Mouse (Mus musculus) stomach, postnatal 0 days (tissue): ENCODE results near the gene Lat2. TPM values are rescaled to one million over a fixed set of nuclear protein-coding genes. Genes with fewer than 3 reads are reported as not detected.

ENCODE experiments used
- ATAC-seq: fragments of 200-750 bp; cut with Nextera tagmentation; 2 replicates; pipeline ENCODE4 v1.8.0; 2017; ENCODE audit not compliant: low FRiP score, low TSS enrichment
- DNase-seq: peaks from one replicate; pipeline ENCODE4 v3.0.0-alpha.2; 2016; ENCODE audit warnings: low spot score
- H3K27ac ChIP-seq: fragments of 300-500 bp; sonication (generic); replicated peaks from 2 replicates; pipeline ENCODE4 v1.5.1; 2014; ENCODE audit warnings: mild to moderate bottlenecking, control low read depth
- H3K27me3 ChIP-seq: fragments of 300-500 bp; sonication (generic); 2 replicates; pipeline ENCODE4 v1.6.1; 2014; ENCODE audit warnings: low read length; ENCODE audit not compliant: control insufficient read depth, insufficient read depth
- H3K36me3 ChIP-seq: fragments of 300-500 bp; sonication (generic); 2 replicates; pipeline ENCODE4 v1.6.1; 2014; ENCODE audit warnings: low read length, mixed read lengths; ENCODE audit not compliant: control insufficient read depth, insufficient read depth
- H3K4me1 ChIP-seq: fragments of 300-500 bp; sonication (generic); replicated peaks from 2 replicates; pipeline ENCODE4 v1.6.1; 2014; ENCODE audit warnings: antibody characterized with exemption; ENCODE audit not compliant: control insufficient read depth, insufficient read depth
- H3K4me2 ChIP-seq: fragments of 300-500 bp; sonication (generic); replicated peaks from 2 replicates; pipeline ENCODE4 v1.6.1; 2014; ENCODE audit warnings: low read depth, mild to moderate bottlenecking, control low read depth, moderate library complexity
- H3K4me3 ChIP-seq: fragments of 300-500 bp; sonication (generic); 2 replicates; pipeline ENCODE4 v1.5.1; 2014; ENCODE audit warnings: low read depth, low read length, control low read depth
- H3K9ac ChIP-seq: fragments of 300-500 bp; sonication (generic); 2 replicates; pipeline ENCODE4 v1.6.1; 2014; ENCODE audit warnings: mild to moderate bottlenecking, low read length, control low read depth, mixed read lengths
- H3K9me3 ChIP-seq: fragments of 300-500 bp; sonication (generic); 2 replicates; pipeline ENCODE4 v1.6.1; 2016; ENCODE audit warnings: low read length; ENCODE audit not compliant: control insufficient read depth
- CTCF ChIP-seq: IDR thresholded peaks from 2 replicates; pipeline ENCODE4 v1.5.1; 2016; ENCODE audit warnings: antibody characterized with exemption, low read depth, mild to moderate bottlenecking, moderate library complexity
- EP300 ChIP-seq: optimal IDR thresholded peaks from 2 replicates; pipeline ENCODE3; 2016; ENCODE audit warnings: antibody characterized with exemption
- WGBS: fragments of 180-500 bp; shearing (Covaris S2); extraction: QIAGEN DNeasy Blood & Tissue Kit; methylation state at CpG from one replicate; pipeline ENCODE4 v1.1.7; 2014; 5-methylcytosine and 5-hydroxymethylcytosine counted together
- polyA plus RNA-seq: library from polyadenylated mRNA; unstranded; fragments of >200 nt; fragmentation: Nextera tagmentation; extraction: Ambion mirVana; gene quantifications from 2 replicates; pipeline ENCODE4 v1.2.1, GENCODE M21; 2015

Gene Lat2
- polyA plus RNA-seq, 1 experiment from 2014 or later, result 1.1 TPM

DNA sequence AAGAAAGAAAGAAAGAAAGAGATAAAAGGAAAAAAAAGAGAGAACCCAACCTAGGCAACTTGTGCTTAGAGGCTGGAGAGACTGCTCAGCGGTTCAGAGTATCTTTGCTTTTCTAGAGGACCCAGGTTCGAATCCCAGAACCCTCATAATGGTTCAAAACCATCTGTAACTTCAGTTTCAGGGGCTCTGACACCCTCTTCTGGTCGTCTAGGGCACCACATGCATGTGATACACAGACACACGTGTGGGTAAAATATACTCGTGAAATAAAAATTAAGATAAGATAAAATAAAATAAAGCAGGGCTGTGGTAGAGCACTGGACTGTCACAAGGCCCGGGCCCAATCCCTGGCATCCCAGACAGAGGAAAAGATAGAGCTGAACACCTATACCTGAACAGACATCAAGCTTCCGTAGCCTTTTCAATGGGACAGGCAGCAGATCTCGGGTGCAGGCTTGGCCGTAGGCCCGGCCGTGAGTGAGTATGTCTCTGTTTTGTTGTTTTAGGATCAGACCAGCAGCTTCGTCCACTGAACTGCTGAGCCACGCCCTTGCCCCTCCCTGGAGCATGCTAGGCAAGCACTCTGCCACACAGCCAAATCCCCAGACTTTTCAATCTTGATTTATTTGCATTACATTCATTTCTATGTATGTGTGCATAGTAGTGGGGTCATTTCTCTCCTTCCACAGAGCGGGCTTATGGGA lies 38.2 kb downstream of the Lat2 start:
- 55% methylated on average over 14 of the region's 14 CpGs for WGBS
- ATAC-seq (peak; percentile 29; the same call in 1 of the 2 replicates), DNase-seq (peak; percentile 47)
- H3K36me3 ChIP-seq, result no peaks in the 10 kb centered on the region
- no peak overlapping the region for H3K4me3 ChIP-seq
- H3K27me3 ChIP-seq, result no peaks in the 10 kb centered on the region
- TF ChIP-seq EP300 (no peak), CTCF (peak; percentile 47)
- no peak overlapping the region for H3K9ac ChIP-seq
- H3K4me1 ChIP-seq, result no peaks in the 10 kb centered on the region
- no peaks in the 10 kb centered on the region for H3K9me3 ChIP-seq
- no peak overlapping the region for H3K4me2 ChIP-seq
- H3K27ac ChIP-seq, result no peak overlapping the region

DNA sequence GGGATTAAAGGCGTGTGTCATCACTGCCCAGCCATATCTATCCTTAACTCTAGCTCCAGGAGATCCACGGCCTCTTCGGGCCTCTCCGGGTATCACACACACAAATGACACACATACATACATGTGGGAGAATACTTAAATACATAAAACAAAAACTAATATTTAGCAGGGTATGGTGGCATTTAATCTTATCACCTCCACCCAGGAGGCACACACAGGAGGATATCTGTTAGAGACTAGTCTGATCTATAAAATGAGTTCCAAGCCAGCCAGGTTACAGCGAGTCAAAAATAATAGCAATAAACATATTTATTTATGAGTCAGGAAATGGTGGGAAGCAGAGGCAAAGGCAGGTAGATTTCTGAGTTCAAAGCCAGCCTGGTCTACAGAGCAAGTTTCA lies 39.0 kb downstream of the Lat2 start:
- no peaks in the 10 kb centered on the region for H3K9me3 ChIP-seq
- no peak for DNase-seq
- WGBS, result 86% methylated on average over 5 of the region's 5 CpGs
- H3K4me1 ChIP-seq, result no peaks in the 10 kb centered on the region
- H3K9ac ChIP-seq, result no peak overlapping the region
- no peaks in the 10 kb centered on the region for H3K36me3 ChIP-seq
- H3K4me2 ChIP-seq, result no peak overlapping the region
- no peak overlapping the region for H3K4me3 ChIP-seq
- H3K27ac ChIP-seq, result no peak overlapping the region
- TF ChIP-seq EP300 (no peak), CTCF (no peak)
- no peak for ATAC-seq
- H3K27me3 ChIP-seq, result no peaks in the 10 kb centered on the region

DNA sequence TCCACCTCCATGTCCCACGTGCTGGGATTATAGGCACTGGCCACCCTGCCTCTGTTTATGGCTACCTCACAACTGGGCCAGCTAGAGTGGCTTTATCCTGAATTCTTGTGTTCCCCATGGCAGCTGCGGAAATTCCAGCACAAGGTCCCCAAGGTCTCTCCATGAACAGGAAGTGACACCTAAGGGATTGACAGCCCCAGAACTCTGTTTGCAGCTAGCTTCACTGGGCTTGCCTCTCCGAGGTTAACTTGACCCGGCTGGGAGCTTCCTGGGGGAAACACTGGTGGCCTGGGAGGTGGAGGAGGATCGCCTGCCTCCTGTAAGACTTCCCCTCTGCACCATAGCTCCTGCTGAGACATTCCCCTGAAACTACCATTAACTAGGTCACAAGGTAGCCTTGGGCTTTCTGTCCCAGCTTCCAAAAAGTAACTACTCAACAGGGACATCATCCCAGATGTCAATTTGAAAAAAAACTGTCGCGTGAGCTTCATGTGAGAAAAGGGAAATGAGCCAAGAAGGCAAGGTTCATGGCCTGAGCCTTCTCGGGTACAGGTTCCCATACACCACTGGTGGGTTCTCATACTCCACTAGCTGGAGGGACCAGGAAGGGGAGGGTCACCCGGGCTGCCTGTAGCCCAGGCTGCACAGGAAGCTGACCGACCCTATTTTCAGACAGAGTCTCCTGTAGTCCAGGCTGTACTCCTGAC lies 42.2 kb downstream of the Lat2 start:
- 0 out of 2 replicates have a peak, but pooled peaks have one; percentile 13 for ATAC-seq
- Histone ChIP-seq H3K36me3 (no peaks in the 10 kb centered on the region), H3K4me2 (peak overlapping the region; percentile 82), H3K4me1 (no peaks in the 10 kb centered on the region), H3K27me3 (no peaks in the 10 kb centered on the region), H3K27ac (peak overlapping the region; percentile 76), H3K4me3 (peak overlapping the region; percentile 52), H3K9me3 (no peaks in the 10 kb centered on the region), H3K9ac (peak overlapping the region; percentile 58; the same call in 1 of the 2 replicates)
- TF ChIP-seq CTCF (no peak), EP300 (no peak)
- DNase-seq, result no peak
- WGBS, result 33% methylated on average over 10 of the region's 10 CpGs

DNA sequence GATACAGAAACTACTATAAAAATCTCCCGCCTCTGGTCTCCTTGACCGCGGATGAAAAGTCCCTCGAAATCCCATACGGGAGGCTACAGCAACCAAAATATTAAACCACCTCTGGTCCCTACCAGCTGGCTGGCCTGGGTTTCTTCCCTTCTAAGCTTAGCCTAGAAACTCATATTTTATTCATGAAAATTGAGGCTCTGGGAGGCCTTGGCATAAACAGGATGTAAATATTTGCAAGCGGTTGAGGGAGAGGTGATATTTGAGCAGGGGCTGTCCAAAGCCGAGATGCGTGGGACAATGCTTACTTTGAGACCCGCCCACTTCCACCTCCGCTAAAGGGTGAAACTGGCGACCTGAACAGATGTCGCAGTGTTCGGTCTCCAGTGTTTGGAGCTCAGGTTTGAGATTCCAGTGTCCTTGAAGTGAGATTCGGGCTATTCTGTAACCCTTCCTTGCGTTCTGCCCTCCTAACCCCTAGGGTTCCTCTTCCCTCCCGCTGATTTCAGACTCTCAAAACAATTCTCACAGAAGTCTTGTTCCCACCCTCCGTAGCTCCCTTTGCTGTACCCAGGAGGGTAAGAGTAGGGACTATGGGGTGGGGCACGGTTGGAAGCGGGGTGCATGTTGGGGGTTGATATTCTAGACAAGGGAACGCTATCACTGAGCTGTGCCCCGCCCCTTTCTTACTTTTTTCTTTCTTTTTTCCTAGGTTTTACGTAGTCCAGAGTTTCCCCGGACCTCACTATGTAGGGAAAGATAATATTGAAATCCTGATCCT lies 42.9 kb downstream of the Lat2 start:
- Histone ChIP-seq H3K27ac (peak overlapping the region; percentile 76), H3K4me2 (peak overlapping the region; percentile 82), H3K27me3 (no peaks in the 10 kb centered on the region), H3K9ac (peak overlapping the region; percentile 58), H3K36me3 (no peaks in the 10 kb centered on the region), H3K4me1 (no peaks in the 10 kb centered on the region), H3K9me3 (no peaks in the 10 kb centered on the region), H3K4me3 (peak overlapping the region; percentile 52)
- under 1% methylated on average over 23 of the region's 23 CpGs for WGBS
- peak; percentile 65 for DNase-seq
- peak; percentile 58 for ATAC-seq
- TF ChIP-seq EP300 (no peak), CTCF (no peak)

GRCm38 (mm10) chr5:134568964-134569491 lies 45.8 kb downstream of the Lat2 start:
- Histone ChIP-seq H3K9me3 (no peaks in the 10 kb centered on the region), H3K36me3 (no peaks in the 10 kb centered on the region), H3K27me3 (no peaks in the 10 kb centered on the region), H3K4me2 (no peak overlapping the region), H3K27ac (peak overlapping the region; percentile 77), H3K4me1 (no peaks in the 10 kb centered on the region), H3K9ac (no peak overlapping the region), H3K4me3 (no peak overlapping the region)
- WGBS, result 39% methylated on average over 8 of the region's 8 CpGs
- no peak for TF ChIP-seq CTCF
- no peak for TF ChIP-seq EP300
- ATAC-seq, result peak; percentile 35; the same call in 1 of the 2 replicates
- DNase-seq, result no peak
